Mouse (Mus musculus): ENCODE measurements around the gene Ntrk2.

The Ntrk2 gene

GRCm38 (mm10) chr13:58806397-58806892, at the start of gene Ntrk2:
Ntrk2 (plus strand) TSS chr13:58806569.
- no peak for DNase-seq (ENCODE audit: low read depth in 2 of 2, low spot score in 2 of 2)

- no peak for DNase-seq (ENCODE audit: low read depth in 2 of 2, low spot score in 2 of 2)
These were observed 45.3 kb upstream of the Ntrk2 start for GRCm38 (mm10) chr13:58761003-58761630.

GRCm38 (mm10) chr13:58768258-58768657, 38.1 kb upstream of the Ntrk2 start:
- DNase-seq (ENCODE audit: low read depth in 2 of 2, low spot score in 2 of 2), result no peak

GRCm38 (mm10) chr13:58769438-58769837, 36.9 kb upstream of the Ntrk2 start:
- no peak for DNase-seq (ENCODE audit: low read depth in 2 of 2, low spot score in 2 of 2)

- no peak for DNase-seq (ENCODE audit: low read depth in 2 of 2, low spot score in 2 of 2)
These were observed 27.1 kb upstream of the Ntrk2 start for GRCm38 (mm10) chr13:58779261-58779660.

- DNase-seq (ENCODE audit: low read depth in 2 of 2, low spot score in 2 of 2), result no peak
These were observed 19.9 kb upstream of the Ntrk2 start for GRCm38 (mm10) chr13:58786476-58786875.

- DNase-seq (ENCODE audit: low read depth in 2 of 2, low spot score in 2 of 2), result no peak
These were observed 15.6 kb upstream of the Ntrk2 start for GRCm38 (mm10) chr13:58790741-58791140.

GRCm38 (mm10) chr13:58797386-58797785, 9.0 kb upstream of the Ntrk2 start:
- no peak for DNase-seq (ENCODE audit: low read depth in 2 of 2, low spot score in 2 of 2)

- DNase-seq (ENCODE audit: low read depth in 2 of 2, low spot score in 2 of 2), result no peak
These were observed 5.1 kb upstream of the Ntrk2 start for GRCm38 (mm10) chr13:58801291-58801690.

- DNase-seq (ENCODE audit: low read depth in 2 of 2, low spot score in 2 of 2), result no peak
These were observed 2.5 kb upstream of the Ntrk2 start for GRCm38 (mm10) chr13:58803882-58804281.

- no peak for DNase-seq (ENCODE audit: low read depth in 2 of 2, low spot score in 2 of 2)
These were observed 536 bp upstream of the Ntrk2 start for GRCm38 (mm10) chr13:58805833-58806232.

- no peak for DNase-seq (ENCODE audit: low read depth in 2 of 2, low spot score in 2 of 2)
These were observed 693 bp downstream of the Ntrk2 start for GRCm38 (mm10) chr13:58806896-58807628.

GRCm38 (mm10) chr13:58807629-58808363, 1.4 kb downstream of the Ntrk2 start:
- DNase-seq (ENCODE audit: low read depth in 2 of 2, low spot score in 2 of 2), result no peak

GRCm38 (mm10) chr13:58808381-58808821, 2.0 kb downstream of the Ntrk2 start:
- no peak for DNase-seq (ENCODE audit: low read depth in 2 of 2, low spot score in 2 of 2)

GRCm38 (mm10) chr13:58809930-58810329, 3.6 kb downstream of the Ntrk2 start:
- no peak for DNase-seq (ENCODE audit: low read depth in 2 of 2, low spot score in 2 of 2)

- DNase-seq (ENCODE audit: low read depth in 2 of 2, low spot score in 2 of 2), result no peak
These were observed 18.4 kb downstream of the Ntrk2 start for GRCm38 (mm10) chr13:58824752-58825151.

- no peak for DNase-seq (ENCODE audit: low read depth in 2 of 2, low spot score in 2 of 2)
These were observed 20.2 kb downstream of the Ntrk2 start for GRCm38 (mm10) chr13:58826356-58827197.

- no peak for DNase-seq (ENCODE audit: low read depth in 2 of 2, low spot score in 2 of 2)
These were observed 25.6 kb downstream of the Ntrk2 start for GRCm38 (mm10) chr13:58831999-58832398.

- DNase-seq (ENCODE audit: low read depth in 2 of 2, low spot score in 2 of 2), result no peak
These were observed 28.4 kb downstream of the Ntrk2 start for GRCm38 (mm10) chr13:58834726-58835125.

GRCm38 (mm10) chr13:58836891-58837290, 30.5 kb downstream of the Ntrk2 start:
- no peak for DNase-seq (ENCODE audit: low read depth in 2 of 2, low spot score in 2 of 2)

- no peak for DNase-seq (ENCODE audit: low read depth in 2 of 2, low spot score in 2 of 2)
These were observed 31.7 kb downstream of the Ntrk2 start for GRCm38 (mm10) chr13:58838110-58838509.
